Mouse (Mus musculus) heart, postnatal 0 days (tissue): ENCODE measurements around the gene Prdm16.

Experiments
- CTCF ChIP-seq: IDR thresholded peaks from 2 replicates; pipeline ENCODE4 v1.5.1; 2016; ENCODE audit warnings: antibody characterized with exemption, control low read depth, low read depth
- EP300 ChIP-seq: IDR thresholded peaks from 2 replicates; pipeline ENCODE4 v1.6.1; 2016; ENCODE audit warnings: antibody characterized with exemption, low read depth

DNA sequence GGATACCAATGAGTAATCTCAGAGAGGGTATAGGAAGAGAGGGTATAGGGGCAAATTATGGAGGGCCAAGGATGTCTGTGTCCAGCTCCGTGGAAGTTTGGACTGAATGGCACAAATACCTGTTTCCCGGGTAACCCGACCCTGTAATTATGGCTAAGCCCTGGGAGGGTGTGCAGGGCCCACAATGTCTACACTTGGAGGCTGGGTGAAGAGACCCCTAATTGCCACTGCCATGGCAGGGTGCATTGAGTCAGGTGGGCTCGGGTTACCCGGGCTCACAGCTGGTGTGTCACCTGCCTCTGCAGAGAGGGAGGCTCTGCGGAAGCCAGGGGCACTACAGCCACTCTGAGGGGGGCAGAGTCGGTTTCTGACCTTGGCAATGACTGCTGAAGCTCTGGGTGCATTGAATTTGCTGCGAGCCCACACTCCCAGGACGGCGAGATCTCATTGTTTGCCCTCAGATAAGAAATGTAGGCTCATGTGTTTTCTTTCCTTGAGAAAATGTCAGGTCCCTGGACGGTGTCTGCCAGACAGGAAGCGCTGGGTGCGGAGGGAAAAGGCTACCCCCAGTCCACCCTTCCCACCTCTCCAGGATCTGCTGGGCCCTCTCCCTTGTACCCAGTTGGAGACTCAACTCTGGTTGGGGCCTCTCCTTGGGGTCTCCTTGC lies 62.3 kb downstream of the Prdm16 start:
- TF ChIP-seq CTCF (no peak), EP300 (no peak)
